In genomic region chr3:65588424-65588823, GRCm38 (mm10) we compare ENCODE assay signal across 29 mouse cellular contexts.
DNase-seq lines count a peak whose midpoint lies in the region; ATAC-seq and TF ChIP-seq lines count a peak whose summit lies in the region.
"Had no signal": no experiment of that assay in that cellular context is flagged by ENCODE, and none has a peak within 500 bp of the region (broad histone marks: within the 10 kb centered on the region; RNA-seq: fewer than 3 reads in every experiment).

No protein-coding gene starts in this region.

- no peak for TF ChIP-seq POLR2A in kidney, adult 2 months (IDR thresholded peaks at IDR 0.05; ENCODE audit: low read depth, low read length)

- 36% methylated on average over 3 of the region's 3 CpGs for WGBS in embryonic facial prominence, embryonic 13.5 days
- WGBS in limb, embryonic 13.5 days = 45% methylated on average over 3 of the region's 3 CpGs
- 88% methylated on average over 3 of the region's 3 CpGs for WGBS in kidney, adult 2 months

- peak; percentile 37 for DNase-seq in testis, postnatal 14 days (ENCODE audit: low spot score)
- no peak for DNase-seq in testis, postnatal 10 days (ENCODE audit: low spot score)
- DNase-seq in forelimb bud, embryonic 11.5 days (ENCODE audit: low read depth, low spot score) = peak; percentile 25
- DNase-seq in kidney, adult 18-20 months = no peak
- DNase-seq in neural tube, embryonic 10.5 days (ENCODE audit: extremely low spot score, low spot score) = no peak
- no peak for DNase-seq in kidney, adult 2 months
- DNase-seq: adrenal gland, postnatal 14 days; B cell, adult 2 months; cerebellum, adult 11 months; cerebellum, adult 2 months; cerebellum, adult 9-11 months; cerebellum, postnatal 25 days; embryo, embryonic 11 days; forebrain, postnatal 0 days; gastrocnemius, postnatal 25 days; heart, adult 2 months; heart, postnatal 14 days; heart, postnatal 4 days had no signal

- TF ChIP-seq CTCF in kidney, adult 2 months (conservative IDR thresholded peaks at IDR 0.05; ENCODE audit: insufficient read depth, insufficient read length, low read depth, low read length) = no peak

- H3K9me3 ChIP-seq in embryonic facial prominence, embryonic 13.5 days = no peaks in the 10 kb centered on the region
- H3K9me3 ChIP-seq in limb, embryonic 13.5 days = no peaks in the 10 kb centered on the region
- H3K9me3 ChIP-seq: G1E; heart, embryonic 10.5 days; heart, embryonic 13.5 days; hindbrain, embryonic 15.5 days had no signal

- no peak for ATAC-seq in embryonic facial prominence, embryonic 13.5 days (ENCODE audit: insufficient number of reproducible peaks, insufficient read depth, low FRiP score, low TSS enrichment, low read depth)
- ATAC-seq in limb, embryonic 13.5 days (ENCODE audit: low FRiP score, low read depth) = 0 out of 2 replicates have a peak, but pooled peaks have one; percentile 19
- ATAC-seq: forebrain, embryonic 14.5 days; forebrain, postnatal 0 days; intestine, postnatal 0 days; Patski had no signal

- H3K27ac ChIP-seq in embryonic facial prominence, embryonic 13.5 days = peak overlapping the region; percentile 64
- no peak overlapping the region for H3K27ac ChIP-seq in limb, embryonic 13.5 days
- no peak overlapping the region for H3K27ac ChIP-seq in kidney, adult 2 months (ENCODE audit: insufficient read depth, low read depth, low read length)
- H3K27ac ChIP-seq: heart, adult 2 months; heart, embryonic 10.5 days; heart, embryonic 13.5 days; hindbrain, embryonic 15.5 days had no signal

- no peaks in the 10 kb centered on the region for H3K36me3 ChIP-seq in embryonic facial prominence, embryonic 13.5 days
- no peaks in the 10 kb centered on the region for H3K36me3 ChIP-seq in limb, embryonic 13.5 days
- no peaks in the 10 kb centered on the region for H3K36me3 ChIP-seq in kidney, adult 2 months (ENCODE audit: control insufficient read depth, insufficient read depth, low read length)
- H3K36me3 ChIP-seq: G1E; heart, embryonic 10.5 days; heart, embryonic 13.5 days; hindbrain, embryonic 15.5 days had no signal

- H3K27me3 ChIP-seq in embryonic facial prominence, embryonic 13.5 days = no peaks in the 10 kb centered on the region
- peaks cover 4% of the 10 kb centered on the region; the same call in 1 of the 2 replicates for H3K27me3 ChIP-seq in limb, embryonic 13.5 days
- H3K27me3 ChIP-seq in kidney, adult 2 months (replicated peaks; ENCODE audit: control insufficient read depth, insufficient read depth, low read length) = no peaks in the 10 kb centered on the region
- H3K27me3 ChIP-seq: CH12.LX; heart, embryonic 13.5 days; hindbrain, embryonic 15.5 days; Patski had no signal

- H3K4me1 ChIP-seq in embryonic facial prominence, embryonic 13.5 days = peaks cover 38% of the 10 kb centered on the region
- H3K4me1 ChIP-seq in limb, embryonic 13.5 days = peaks cover 29% of the 10 kb centered on the region
- H3K4me1 ChIP-seq in kidney, adult 2 months (ENCODE audit: control insufficient read depth, insufficient read depth, low read length) = peaks cover 5% of the 10 kb centered on the region; the same call in 1 of the 2 replicates

- no peak overlapping the region for H3K4me3 ChIP-seq in embryonic facial prominence, embryonic 13.5 days
- H3K4me3 ChIP-seq in limb, embryonic 13.5 days = no peak overlapping the region
- H3K4me3 ChIP-seq in kidney, adult 2 months (ENCODE audit: insufficient read depth, low read depth, low read length) = no peak overlapping the region
- H3K4me3 ChIP-seq: erythroblast, embryonic 14.5 days; heart, adult 2 months; heart, embryonic 10.5 days; heart, embryonic 13.5 days; hindbrain, embryonic 15.5 days had no signal

- H3K9ac ChIP-seq in embryonic facial prominence, embryonic 13.5 days = no peak overlapping the region
- H3K9ac ChIP-seq in limb, embryonic 13.5 days = no peak overlapping the region
- H3K9ac ChIP-seq: forebrain, postnatal 0 days; heart, embryonic 13.5 days; hindbrain, embryonic 15.5 days had no signal

- H3K4me2 ChIP-seq in embryonic facial prominence, embryonic 13.5 days = no peak overlapping the region
- H3K4me2 ChIP-seq in limb, embryonic 13.5 days (replicated peaks) = no peak overlapping the region
- H3K4me2 ChIP-seq: heart, embryonic 13.5 days; hindbrain, embryonic 15.5 days had no signal

Comparison
In these comparisons a context has a peak if more than half of its experiments do, and no peak if none do; other contexts are left out.
1. DNase-seq: peak in testis, postnatal 14 days (single experiment) and forelimb bud, embryonic 11.5 days (single experiment); none in testis, postnatal 10 days (single experiment), kidney, adult 18-20 months (single experiment), neural tube, embryonic 10.5 days (single experiment) and kidney, adult 2 months (single experiment).